Mouse (Mus musculus): ENCODE measurements around the gene Mlxipl. TPM values are rescaled to one million over a fixed set of nuclear protein-coding genes. Genes with fewer than 3 reads are reported as not detected.

The Mlxipl gene
- polyA plus RNA-seq (2012; rRNA removed) = 36.1 and 54.1 TPM in 2 replicates

GRCm38 (mm10) chr5:135089653-135090052, at the start of gene Mlxipl:
Gene Mlxipl (plus strand): TSS chr5:135089890.

GRCm38 (mm10) chr5:135063629-135064381, 25.9 kb upstream of the Mlxipl start, which contains the start of gene Dnajc30:
Gene Dnajc30 (plus strand): TSS chr5:135064202.

GRCm38 (mm10) chr5:135064909-135065446, 24.7 kb upstream of the Mlxipl start, which contains the start of gene Bud23:
Gene Bud23 (minus strand): TSS chr5:135064959.

GRCm38 (mm10) chr5:135077564-135078481, 11.9 kb upstream of the Mlxipl start, which contains the start of gene Vps37d:
Gene Vps37d (minus strand): TSS chr5:135078266.

GRCm38 (mm10) chr5:135149053-135149819, 59.5 kb downstream of the Mlxipl start, which contains the start of gene Tbl2:
Gene Tbl2 (plus strand): TSS chr5:135149657.

GRCm38 (mm10) chr5:135168063-135169062, 78.7 kb downstream of the Mlxipl start, which contains the start of gene Bcl7b:
Gene Bcl7b (plus strand): TSS chr5:135168283.

GRCm38 (mm10) chr5:135186621-135187348, 97.1 kb downstream of the Mlxipl start, which contains the start of gene Baz1b:
Gene Baz1b (plus strand): TSS chr5:135187264.

Other genes starting within 250 kb of the Mlxipl start
- gene Tmem270, start 183.2 kb upstream of the Mlxipl start, polyA plus RNA-seq (2012; rRNA removed) = not detected in 2 replicates
- not detected in 2 replicates for gene Cldn13, start 174.4 kb upstream of the Mlxipl start, polyA plus RNA-seq (2012; rRNA removed)
- gene Mettl27, start 157.5 kb upstream of the Mlxipl start, polyA plus RNA-seq (2012; rRNA removed) = 38.6 and 44.7 TPM in 2 replicates
- 10.5 and 19.4 TPM in 2 replicates for gene Cldn4, start 143.0 kb upstream of the Mlxipl start, polyA plus RNA-seq (2012; rRNA removed)
- 281 and 314 TPM in 2 replicates for gene Cldn3, start 103.7 kb upstream of the Mlxipl start, polyA plus RNA-seq (2012; rRNA removed)
- 81.8 and 102 TPM in 2 replicates for gene Abhd11, start 80.7 kb upstream of the Mlxipl start, polyA plus RNA-seq (2012; rRNA removed)
- 42.2 and 42.8 TPM in 2 replicates for gene Stx1a, start 66.4 kb upstream of the Mlxipl start, polyA plus RNA-seq (2012; rRNA removed)
- 48.1 and 52.7 TPM in 2 replicates for gene Dnajc30, start 25.7 kb upstream of the Mlxipl start, polyA plus RNA-seq (2012; rRNA removed)
- gene Bud23, start 24.9 kb upstream of the Mlxipl start, polyA plus RNA-seq (2012; rRNA removed) = 85.1 and 92.0 TPM in 2 replicates
- gene Vps37d, start 11.6 kb upstream of the Mlxipl start, polyA plus RNA-seq (2012; rRNA removed) = 17.6 and 25.3 TPM in 2 replicates
- gene Tbl2, start 59.8 kb downstream of the Mlxipl start, polyA plus RNA-seq (2012; rRNA removed) = 11.3 and 12.1 TPM in 2 replicates
- gene Bcl7b, start 78.4 kb downstream of the Mlxipl start, polyA plus RNA-seq (2012; rRNA removed) = 32.5 and 37.0 TPM in 2 replicates
- gene Baz1b, start 97.4 kb downstream of the Mlxipl start, polyA plus RNA-seq (2012; rRNA removed) = 27.6 and 34.6 TPM in 2 replicates
- gene Fzd9, start 161.3 kb downstream of the Mlxipl start, polyA plus RNA-seq (2012; rRNA removed) = 1.5 and 2.5 TPM in 2 replicates

Measured in ovary, adult 2 months (tissue).